Mouse (Mus musculus) liver, embryonic 14.5 days (tissue): Measurements from ENCODE around the gene Osr1. TPM values are rescaled to one million over a fixed set of nuclear protein-coding genes. Genes with fewer than 3 reads are reported as not detected.

Source experiments
- ATAC-seq: fragments of 200-750 bp; cut with Nextera tagmentation; 2 replicates; pipeline ENCODE4 v1.8.0; 2017; ENCODE audit warnings: moderate number of reproducible peaks, mild to moderate bottlenecking, moderate library complexity; ENCODE audit not compliant: insufficient read depth
- DNase-seq, 3 experiments: peaks; one replicate each; pipeline ENCODE4 v3.0.0-alpha.2; 2012 to 2013; ENCODE audit warnings: low read depth in 3 of 3, low spot score in 3 of 3
- H3K27ac ChIP-seq: fragments of 300-500 bp; sonication (generic); 2 replicates; pipeline ENCODE4 v1.5.1; 2014; ENCODE audit warnings: moderate library complexity, mild to moderate bottlenecking, control low read depth, inconsistent platforms
- H3K27me3 ChIP-seq: fragments of 300-500 bp; sonication (generic); 2 replicates; pipeline ENCODE4 v1.6.1; 2014; ENCODE audit warnings: mild to moderate bottlenecking, low read length, moderate library complexity; ENCODE audit not compliant: control insufficient read depth, insufficient read depth
- H3K36me3 ChIP-seq: fragments of 300-500 bp; sonication (generic); replicated peaks from 2 replicates; pipeline ENCODE4 v1.6.1; 2014; ENCODE audit warnings: low read depth; ENCODE audit not compliant: control insufficient read depth, insufficient read depth
- H3K4me1 ChIP-seq, 2 experiments: fragments of 200-500 bp in 1 of 2; fragments of 300-500 bp in 1 of 2; sonication (generic) in 1 of 2; replicated peaks; 2 replicates each; pipeline ENCODE4 v1.6.1; 2012 to 2014; ENCODE audit warnings: antibody characterized with exemption in 1 of 2, inconsistent platforms in 1 of 2, low read length in 1 of 2; ENCODE audit not compliant: control insufficient read depth in 2 of 2, insufficient read depth in 2 of 2
- H3K4me2 ChIP-seq: fragments of 300-500 bp; sonication (generic); 2 replicates; pipeline ENCODE4 v1.6.1; 2014; ENCODE audit warnings: low read depth, mild to moderate bottlenecking, control low read depth, moderate library complexity
- H3K4me3 ChIP-seq, 2 experiments: fragments of 200-500 bp in 1 of 2; fragments of 300-500 bp in 1 of 2; sonication (generic) in 1 of 2; 2 replicates each; pipeline ENCODE4 v1.5.1; 2012 to 2014; ENCODE audit warnings: low read depth in 2 of 2, low read length in 2 of 2, mild to moderate bottlenecking in 2 of 2, control low read depth in 1 of 2, inconsistent platforms in 1 of 2, moderate library complexity in 1 of 2; ENCODE audit not compliant: insufficient read depth in 1 of 2
- H3K9ac ChIP-seq: fragments of 300-500 bp; sonication (generic); replicated peaks from 2 replicates; pipeline ENCODE4 v1.6.1; 2014; ENCODE audit warnings: mild to moderate bottlenecking, control low read depth, moderate library complexity
- H3K9me3 ChIP-seq: fragments of 300-500 bp; sonication (generic); 2 replicates; pipeline ENCODE4 v1.6.1; 2016; ENCODE audit warnings: low read length, mixed read lengths; ENCODE audit not compliant: control insufficient read depth
- CTCF ChIP-seq: IDR thresholded peaks from 2 replicates; pipeline ENCODE4 v1.5.1; 2016; ENCODE audit warnings: antibody characterized with exemption, low read depth, control low read depth
- EP300 ChIP-seq: IDR thresholded peaks from 2 replicates; pipeline ENCODE4 v1.6.1; 2016; ENCODE audit warnings: antibody characterized with exemption, low read depth
- WGBS: fragments of 180-500 bp; shearing (Covaris S2); extraction: QIAGEN DNeasy Blood & Tissue Kit; methylation state at CpG from one replicate; pipeline ENCODE4 v1.1.7; 2014; ENCODE audit not compliant: insufficient replicate concordance; 5-methylcytosine and 5-hydroxymethylcytosine counted together
- polyA plus RNA-seq, 2 experiments: library from polyadenylated mRNA; depleted of rRNA in 1 of 2; stranded (reverse) in 1 of 2; unstranded in 1 of 2; fragments of >200 nt; fragmentation: Nextera tagmentation in 1 of 2; extraction: Ambion mirVana in 1 of 2; gene quantifications; 2 replicates each; pipeline versions ENCODE4 v1.2.1 to v1.2.3; 2012 to 2014

Osr1 gene
- polyA plus RNA-seq, 2 experiments: 0.20 to 0.23 TPM

DNA sequence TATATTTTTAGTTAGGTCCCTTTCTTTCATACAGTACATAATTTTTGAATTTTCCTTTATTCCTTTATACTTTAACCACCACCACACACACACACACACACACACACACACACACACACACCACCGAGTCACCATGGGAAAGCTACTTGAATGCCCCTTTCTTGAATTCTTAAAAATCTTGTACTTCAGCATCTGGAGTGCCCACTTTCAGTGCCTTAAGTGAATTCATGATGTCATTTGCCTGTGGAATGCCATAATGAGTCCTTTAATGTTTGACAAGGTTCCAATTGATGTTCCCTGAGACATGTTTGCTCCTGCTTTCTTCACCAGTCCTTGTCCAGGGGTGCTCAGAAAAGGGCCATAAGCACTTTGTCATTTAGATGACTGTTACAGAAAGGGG, 17.8 kb downstream of the Osr1 start:
- ATAC-seq (no peak), DNase-seq (no peak)
- 65% methylated on average over 1 of the region's 1 CpGs for WGBS
- H3K4me2 ChIP-seq: no peak overlapping the region
- no peak overlapping the region for H3K4me3 ChIP-seq
- no peaks in the 10 kb centered on the region for H3K36me3 ChIP-seq
- H3K9me3 ChIP-seq: no peaks in the 10 kb centered on the region
- no peaks in the 10 kb centered on the region for H3K4me1 ChIP-seq
- TF ChIP-seq EP300: no peak
- no peak for TF ChIP-seq CTCF
- H3K27me3 ChIP-seq: peaks cover 14% of the 10 kb centered on the region
- no peak overlapping the region for H3K27ac ChIP-seq
- no peak overlapping the region for H3K9ac ChIP-seq

DNA sequence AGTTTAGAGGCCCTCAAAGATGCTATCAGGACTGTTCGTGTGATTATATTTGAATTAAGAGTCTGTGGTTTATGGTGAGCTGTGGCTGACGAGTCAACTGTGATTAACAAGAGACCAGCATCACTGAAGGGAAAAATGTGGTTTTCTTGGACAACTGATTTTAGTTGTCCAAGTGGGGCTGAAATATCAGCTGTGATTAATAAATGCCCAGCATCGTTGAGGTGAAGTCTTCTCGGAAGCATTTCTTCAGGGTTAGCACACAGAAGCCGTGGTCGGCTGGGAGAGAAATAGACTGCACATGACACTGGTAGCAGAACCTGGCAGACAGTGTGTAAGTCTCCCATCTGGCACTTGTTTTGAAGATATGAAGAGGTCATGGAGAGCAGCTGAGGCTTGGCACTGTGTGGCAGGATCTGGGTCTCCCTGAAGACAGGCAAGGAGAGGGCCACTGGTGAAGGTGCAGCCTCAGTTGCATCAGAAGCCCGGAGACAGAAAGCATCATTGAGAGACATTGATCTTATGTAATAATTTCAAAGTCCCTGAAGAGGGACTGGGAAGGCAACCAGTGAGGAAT, 19.7 kb downstream of the Osr1 start:
- no peak overlapping the region for H3K9ac ChIP-seq
- no peak overlapping the region for H3K27ac ChIP-seq
- H3K36me3 ChIP-seq: no peaks in the 10 kb centered on the region
- DNase-seq: no peak
- no peaks in the 10 kb centered on the region for H3K4me1 ChIP-seq
- WGBS: 55% methylated on average over 7 of the region's 7 CpGs
- no peak for ATAC-seq
- no peaks in the 10 kb centered on the region for H3K9me3 ChIP-seq
- H3K4me2 ChIP-seq: no peak overlapping the region
- TF ChIP-seq EP300 (no peak), CTCF (no peak)
- no peaks in the 10 kb centered on the region for H3K27me3 ChIP-seq
- no peak overlapping the region for H3K4me3 ChIP-seq

DNA sequence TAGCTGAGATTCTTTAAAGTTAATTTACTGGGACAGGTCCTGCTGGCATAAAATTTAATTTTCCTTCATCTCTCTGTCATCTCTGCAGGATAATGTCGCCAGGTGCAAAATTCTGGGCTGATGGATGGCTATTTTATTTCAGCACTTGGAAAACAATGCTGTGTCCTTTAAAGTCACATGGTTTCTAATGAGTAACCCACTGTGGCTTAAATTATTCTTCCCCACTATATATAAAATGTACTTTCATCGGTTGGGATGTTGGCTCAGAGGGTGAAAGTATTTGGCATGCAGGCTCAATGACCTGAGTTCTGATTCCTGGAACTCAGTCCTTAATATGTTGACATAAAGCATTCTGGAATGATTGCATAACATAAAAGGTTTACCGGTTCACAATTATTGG, 21.2 kb downstream of the Osr1 start:
- no peak overlapping the region for H3K4me3 ChIP-seq
- H3K4me1 ChIP-seq: no peaks in the 10 kb centered on the region
- H3K27ac ChIP-seq: no peak overlapping the region
- no peak overlapping the region for H3K4me2 ChIP-seq
- H3K9ac ChIP-seq: no peak overlapping the region
- DNase-seq (no peak), ATAC-seq (no peak)
- TF ChIP-seq CTCF (no peak), EP300 (no peak)
- no peaks in the 10 kb centered on the region for H3K9me3 ChIP-seq
- 44% methylated on average over 3 of the region's 3 CpGs for WGBS
- H3K36me3 ChIP-seq: no peaks in the 10 kb centered on the region
- no peaks in the 10 kb centered on the region for H3K27me3 ChIP-seq

DNA sequence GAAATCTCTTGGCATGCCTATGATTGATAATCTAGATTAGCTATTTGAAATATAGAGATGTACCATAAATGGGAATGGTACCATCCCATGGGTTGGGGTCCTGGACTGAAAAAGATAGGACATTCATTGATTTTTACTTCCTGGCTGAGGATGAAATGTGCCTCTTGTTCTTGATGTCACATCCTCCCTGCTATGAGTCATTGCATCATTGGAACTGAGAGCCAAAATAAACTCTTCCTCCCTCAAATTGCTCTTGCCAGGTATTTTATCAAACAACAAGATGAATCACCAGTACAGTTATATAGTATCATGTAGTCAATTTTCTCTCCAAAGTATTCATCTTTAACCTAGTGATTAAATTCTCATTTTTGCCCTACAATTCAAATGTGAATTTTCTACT, 28.3 kb downstream of the Osr1 start:
- H3K9ac ChIP-seq: no peak overlapping the region
- H3K9me3 ChIP-seq: no peaks in the 10 kb centered on the region
- no peak overlapping the region for H3K4me2 ChIP-seq
- H3K36me3 ChIP-seq: no peaks in the 10 kb centered on the region
- TF ChIP-seq EP300: no peak
- TF ChIP-seq CTCF: no peak
- H3K4me1 ChIP-seq: no peaks in the 10 kb centered on the region
- H3K27me3 ChIP-seq: no peaks in the 10 kb centered on the region
- no peak overlapping the region for H3K27ac ChIP-seq
- no peak overlapping the region for H3K4me3 ChIP-seq
- ATAC-seq (no peak), DNase-seq (no peak)
